Mouse (Mus musculus) hindbrain, embryonic 16.5 days (tissue): ENCODE results near the gene Abca13. TPM values are rescaled to one million over a fixed set of nuclear protein-coding genes. Genes with fewer than 3 reads are reported as not detected.

Source experiments
- ATAC-seq: fragments of 200-750 bp; cut with Nextera tagmentation; 2 replicates; pipeline ENCODE4 v1.8.0; 2017; ENCODE audit warnings: moderate TSS enrichment, moderate library complexity
- H3K27ac ChIP-seq: fragments of 300-500 bp; sonication (generic); 2 replicates; pipeline ENCODE4 v1.5.1; 2014; ENCODE audit warnings: low read depth, mild to moderate bottlenecking, control low read depth, low read length, moderate library complexity
- H3K27me3 ChIP-seq: fragments of 300-500 bp; sonication (generic); replicated peaks from 2 replicates; pipeline ENCODE4 v1.6.1; 2014; ENCODE audit warnings: low read length; ENCODE audit not compliant: control insufficient read depth, insufficient read depth
- H3K36me3 ChIP-seq: fragments of 300-500 bp; sonication (generic); 2 replicates; pipeline ENCODE4 v1.6.1; 2014; ENCODE audit warnings: mild to moderate bottlenecking, low read length, moderate library complexity, mixed read lengths; ENCODE audit not compliant: control insufficient read depth, insufficient read depth
- H3K4me1 ChIP-seq: fragments of 300-500 bp; sonication (generic); 2 replicates; pipeline ENCODE4 v1.6.1; 2014; ENCODE audit warnings: low read depth, low read length; ENCODE audit not compliant: control insufficient read depth, insufficient read depth
- H3K4me2 ChIP-seq: fragments of 300-500 bp; sonication (generic); 2 replicates; pipeline ENCODE4 v1.6.1; 2014; ENCODE audit warnings: mild to moderate bottlenecking, low read length, control low read depth, moderate library complexity
- H3K4me3 ChIP-seq: fragments of 300-500 bp; sonication (generic); 2 replicates; pipeline ENCODE4 v1.5.1; 2014; ENCODE audit warnings: mild to moderate bottlenecking, low read length, control low read depth, moderate library complexity
- H3K9ac ChIP-seq: fragments of 300-500 bp; sonication (generic); 2 replicates; pipeline ENCODE4 v1.6.1; 2014; ENCODE audit warnings: low read depth, mild to moderate bottlenecking, control low read depth, low read length, moderate library complexity
- H3K9me3 ChIP-seq: fragments of 300-500 bp; sonication (generic); 2 replicates; pipeline ENCODE4 v1.6.1; 2014; ENCODE audit warnings: mild to moderate bottlenecking, low read length, moderate library complexity; ENCODE audit not compliant: control insufficient read depth
- WGBS: fragments of 180-500 bp; shearing (Covaris S2); extraction: QIAGEN DNeasy Blood & Tissue Kit; methylation state at CpG from one replicate; pipeline ENCODE4 v1.1.7; 2014; 5-methylcytosine and 5-hydroxymethylcytosine counted together
- polyA plus RNA-seq: library from polyadenylated mRNA; unstranded; fragments of >200 nt; fragmentation: Nextera tagmentation; extraction: Ambion mirVana; gene quantifications from 2 replicates; pipeline ENCODE4 v1.2.1, GENCODE M21; 2015

The Abca13 gene
- polyA plus RNA-seq, 1 experiment from 2014 or later: 0.01 TPM

- Histone ChIP-seq H3K4me2 (no peak overlapping the region), H3K27ac (no peak overlapping the region), H3K9ac (no peak overlapping the region), H3K36me3 (no peaks in the 10 kb centered on the region), H3K4me3 (no peak overlapping the region), H3K27me3 (no peaks in the 10 kb centered on the region), H3K4me1 (no peaks in the 10 kb centered on the region), H3K9me3 (no peaks in the 10 kb centered on the region)
- WGBS: 88% methylated on average over 1 of the region's 1 CpGs
- no peak for ATAC-seq
Measured at GRCm38 (mm10) chr11:9625812-9626211, 434.1 kb downstream of the Abca13 start.

- no peak overlapping the region for H3K4me2 ChIP-seq
- H3K4me1 ChIP-seq: no peaks in the 10 kb centered on the region
- no peaks in the 10 kb centered on the region for H3K36me3 ChIP-seq
- no peaks in the 10 kb centered on the region for H3K27me3 ChIP-seq
- peak; percentile 50; the same call in 1 of the 2 replicates for ATAC-seq
- H3K27ac ChIP-seq: no peak overlapping the region
- H3K9ac ChIP-seq: no peak overlapping the region
- WGBS: 78% methylated on average over 3 of the region's 3 CpGs
- no peaks in the 10 kb centered on the region for H3K9me3 ChIP-seq
- H3K4me3 ChIP-seq: no peak overlapping the region
Measured at GRCm38 (mm10) chr11:9647272-9647671, 455.5 kb downstream of the Abca13 start.

- no peaks in the 10 kb centered on the region for H3K4me1 ChIP-seq
- WGBS: 64% methylated on average over 3 of the region's 3 CpGs
Measured at GRCm38 (mm10) chr11:9647991-9648390, 456.2 kb downstream of the Abca13 start.

GRCm38 (mm10) chr11:9666648-9667255 lies 475.0 kb downstream of the Abca13 start:
- H3K4me2 ChIP-seq: no peak overlapping the region
- H3K4me1 ChIP-seq: no peaks in the 10 kb centered on the region
- H3K27ac ChIP-seq: no peak overlapping the region
- no peak overlapping the region for H3K9ac ChIP-seq
- H3K9me3 ChIP-seq: no peaks in the 10 kb centered on the region
- ATAC-seq: no peak
- H3K36me3 ChIP-seq: no peaks in the 10 kb centered on the region
- no peak overlapping the region for H3K4me3 ChIP-seq
- WGBS: 85% methylated on average over 3 of the region's 3 CpGs
- no peaks in the 10 kb centered on the region for H3K27me3 ChIP-seq

More at GRCm38 (mm10) chr11:9647991-9648390, 456.2 kb downstream of the Abca13 start:
- no peaks in the 10 kb centered on the region for H3K9me3 ChIP-seq
- no peak for ATAC-seq
- H3K27me3 ChIP-seq: no peaks in the 10 kb centered on the region
- H3K36me3 ChIP-seq: no peaks in the 10 kb centered on the region
- H3K9ac ChIP-seq: no peak overlapping the region
- H3K4me2 ChIP-seq: no peak overlapping the region
- no peak overlapping the region for H3K4me3 ChIP-seq
- H3K27ac ChIP-seq: no peak overlapping the region

- no peak for ATAC-seq
- Histone ChIP-seq H3K27ac (no peak overlapping the region), H3K36me3 (no peaks in the 10 kb centered on the region), H3K9ac (no peak overlapping the region), H3K27me3 (no peaks in the 10 kb centered on the region), H3K9me3 (no peaks in the 10 kb centered on the region), H3K4me1 (no peaks in the 10 kb centered on the region), H3K4me2 (no peak overlapping the region), H3K4me3 (no peak overlapping the region)
- 77% methylated on average over 1 of the region's 1 CpGs for WGBS
Measured at GRCm38 (mm10) chr11:9669430-9669829, 477.7 kb downstream of the Abca13 start.

- no peak overlapping the region for H3K4me3 ChIP-seq
- no peaks in the 10 kb centered on the region for H3K36me3 ChIP-seq
- H3K4me1 ChIP-seq: no peaks in the 10 kb centered on the region
- ATAC-seq: no peak
- no peaks in the 10 kb centered on the region for H3K27me3 ChIP-seq
- H3K27ac ChIP-seq: no peak overlapping the region
- no peaks in the 10 kb centered on the region for H3K9me3 ChIP-seq
- H3K4me2 ChIP-seq: no peak overlapping the region
- no peak overlapping the region for H3K9ac ChIP-seq
- WGBS: 94% methylated on average over 2 of the region's 2 CpGs
Measured at GRCm38 (mm10) chr11:9684952-9685351, 493.2 kb downstream of the Abca13 start.

GRCm38 (mm10) chr11:9705190-9705589 lies 513.4 kb downstream of the Abca13 start:
- Histone ChIP-seq H3K4me2 (no peak overlapping the region), H3K9ac (no peak overlapping the region), H3K27me3 (no peaks in the 10 kb centered on the region), H3K27ac (no peak overlapping the region), H3K4me1 (no peaks in the 10 kb centered on the region), H3K4me3 (no peak overlapping the region), H3K36me3 (no peaks in the 10 kb centered on the region), H3K9me3 (no peaks in the 10 kb centered on the region)
- 57% methylated on average over 3 of the region's 3 CpGs for WGBS
- no peak for ATAC-seq

- Histone ChIP-seq H3K9ac (no peak overlapping the region), H3K27ac (no peak overlapping the region), H3K9me3 (no peaks in the 10 kb centered on the region), H3K4me3 (no peak overlapping the region), H3K4me1 (no peaks in the 10 kb centered on the region), H3K27me3 (no peaks in the 10 kb centered on the region), H3K4me2 (no peak overlapping the region), H3K36me3 (no peaks in the 10 kb centered on the region)
- no peak for ATAC-seq
- WGBS: 75% methylated on average over 2 of the region's 2 CpGs
Measured at GRCm38 (mm10) chr11:9727810-9728490, 536.2 kb downstream of the Abca13 start.

GRCm38 (mm10) chr11:9731300-9731699 lies 539.6 kb downstream of the Abca13 start:
- Histone ChIP-seq H3K27ac (no peak overlapping the region), H3K27me3 (no peaks in the 10 kb centered on the region), H3K4me2 (no peak overlapping the region), H3K9ac (no peak overlapping the region), H3K4me1 (no peaks in the 10 kb centered on the region), H3K4me3 (no peak overlapping the region), H3K36me3 (no peaks in the 10 kb centered on the region), H3K9me3 (no peaks in the 10 kb centered on the region)
- WGBS: 90% methylated on average over 1 of the region's 1 CpGs
- ATAC-seq: no peak
